Mouse (Mus musculus): ENCODE data around the gene Thtpa. TPM values are rescaled to one million over a fixed set of nuclear protein-coding genes. Genes with fewer than 3 reads are reported as not detected.

Thtpa gene
- polyA plus RNA-seq, 1 experiment from 2014 or later = 18.2 TPM

GRCm38 (mm10) chr14:55059931-55060330 is 34.7 kb upstream of the Thtpa start:
- no peak overlapping the region for H3K4me3 ChIP-seq (ENCODE audit: low read depth, low read length)
- H3K9ac ChIP-seq (ENCODE audit: low read depth, low read length) = no peak overlapping the region
- WGBS = 68% methylated on average over 5 of the region's 5 CpGs
- H3K4me1 ChIP-seq (replicated peaks; ENCODE audit: control insufficient read depth, insufficient read depth, low read length) = peaks cover 4% of the 10 kb centered on the region; the same call in 1 of the 2 replicates
- H3K27me3 ChIP-seq (ENCODE audit: control insufficient read depth, insufficient read depth, low read length) = no peaks in the 10 kb centered on the region
- H3K27ac ChIP-seq (ENCODE audit: low read depth, low read length) = no peak overlapping the region
- no peak overlapping the region for H3K4me2 ChIP-seq (replicated peaks; ENCODE audit: low read depth, low read length)
- DNase-seq (ENCODE audit: low spot score) = no peak
- H3K36me3 ChIP-seq (ENCODE audit: control insufficient read depth, insufficient read depth, low read length) = peaks cover 5% of the 10 kb centered on the region; the same call in 1 of the 2 replicates
- no peaks in the 10 kb centered on the region for H3K9me3 ChIP-seq (ENCODE audit: control insufficient read depth, low read length)
- no peak for ATAC-seq (ENCODE audit: low FRiP score)

GRCm38 (mm10) chr14:55061845-55062244 is 32.7 kb upstream of the Thtpa start:
- 50% methylated on average over 7 of the region's 7 CpGs for whole genome bisulfite sequencing
- H3K27me3 ChIP-seq (ENCODE audit: control insufficient read depth, insufficient read depth, low read length) = no peaks in the 10 kb centered on the region
- no peak for DNase-seq (ENCODE audit: low spot score)
- peaks cover 8% of the 10 kb centered on the region; the same call in 1 of the 2 replicates for H3K36me3 ChIP-seq (ENCODE audit: control insufficient read depth, insufficient read depth, low read length)
- H3K4me3 ChIP-seq (ENCODE audit: low read depth, low read length) = no peak overlapping the region
- no peaks in the 10 kb centered on the region for H3K9me3 ChIP-seq (ENCODE audit: control insufficient read depth, low read length)
- H3K4me1 ChIP-seq (replicated peaks; ENCODE audit: control insufficient read depth, insufficient read depth, low read length) = peaks cover 4% of the 10 kb centered on the region; the same call in 1 of the 2 replicates
- no peak overlapping the region for H3K4me2 ChIP-seq (replicated peaks; ENCODE audit: low read depth, low read length)
- ATAC-seq (ENCODE audit: low FRiP score) = no peak
- no peak overlapping the region for H3K27ac ChIP-seq (ENCODE audit: low read depth, low read length)
- no peak overlapping the region for H3K9ac ChIP-seq (ENCODE audit: low read depth, low read length)

- Histone ChIP-seq H3K4me3 (ENCODE audit: low read depth, low read length) (no peak overlapping the region), H3K9me3 (ENCODE audit: control insufficient read depth, low read length) (no peaks in the 10 kb centered on the region), H3K27me3 (ENCODE audit: control insufficient read depth, insufficient read depth, low read length) (no peaks in the 10 kb centered on the region), H3K4me1 (replicated peaks; ENCODE audit: control insufficient read depth, insufficient read depth, low read length) (peaks cover 4% of the 10 kb centered on the region; the same call in 1 of the 2 replicates), H3K9ac (ENCODE audit: low read depth, low read length) (no peak overlapping the region), H3K27ac (ENCODE audit: low read depth, low read length) (no peak overlapping the region), H3K4me2 (replicated peaks; ENCODE audit: low read depth, low read length) (no peak overlapping the region), H3K36me3 (ENCODE audit: control insufficient read depth, insufficient read depth, low read length) (peaks cover 8% of the 10 kb centered on the region; the same call in 1 of the 2 replicates)
- DNase-seq (ENCODE audit: low spot score) (peak; percentile 46), ATAC-seq (ENCODE audit: low FRiP score) (peak; percentile 56; the same call in 1 of the 2 replicates)
- 31% methylated on average over 17 of the region's 17 CpGs for WGBS
These were observed 32.0 kb upstream of the Thtpa start for GRCm38 (mm10) chr14:55062626-55063025.

GRCm38 (mm10) chr14:55063117-55063516 is 31.5 kb upstream of the Thtpa start:
- no peak overlapping the region for H3K4me2 ChIP-seq (replicated peaks; ENCODE audit: low read depth, low read length)
- peaks cover 8% of the 10 kb centered on the region; the same call in 1 of the 2 replicates for H3K36me3 ChIP-seq (ENCODE audit: control insufficient read depth, insufficient read depth, low read length)
- WGBS = 85% methylated on average over 5 of the region's 5 CpGs
- H3K9ac ChIP-seq (ENCODE audit: low read depth, low read length) = no peak overlapping the region
- ATAC-seq (ENCODE audit: low FRiP score) (no peak), DNase-seq (ENCODE audit: low spot score) (no peak)
- no peak overlapping the region for H3K4me3 ChIP-seq (ENCODE audit: low read depth, low read length)
- peaks cover 4% of the 10 kb centered on the region; the same call in 1 of the 2 replicates for H3K4me1 ChIP-seq (replicated peaks; ENCODE audit: control insufficient read depth, insufficient read depth, low read length)
- no peaks in the 10 kb centered on the region for H3K27me3 ChIP-seq (ENCODE audit: control insufficient read depth, insufficient read depth, low read length)
- H3K27ac ChIP-seq (ENCODE audit: low read depth, low read length) = no peak overlapping the region
- H3K9me3 ChIP-seq (ENCODE audit: control insufficient read depth, low read length) = no peaks in the 10 kb centered on the region

GRCm38 (mm10) chr14:55063581-55064381 is 30.8 kb upstream of the Thtpa start:
- Histone ChIP-seq H3K27ac (ENCODE audit: low read depth, low read length) (no peak overlapping the region), H3K36me3 (ENCODE audit: control insufficient read depth, insufficient read depth, low read length) (peaks cover 8% of the 10 kb centered on the region; the same call in 1 of the 2 replicates), H3K27me3 (ENCODE audit: control insufficient read depth, insufficient read depth, low read length) (no peaks in the 10 kb centered on the region), H3K4me1 (replicated peaks; ENCODE audit: control insufficient read depth, insufficient read depth, low read length) (peaks cover 4% of the 10 kb centered on the region; the same call in 1 of the 2 replicates), H3K4me2 (replicated peaks; ENCODE audit: low read depth, low read length) (no peak overlapping the region), H3K4me3 (ENCODE audit: low read depth, low read length) (no peak overlapping the region), H3K9me3 (ENCODE audit: control insufficient read depth, low read length) (no peaks in the 10 kb centered on the region), H3K9ac (ENCODE audit: low read depth, low read length) (no peak overlapping the region)
- DNase-seq (ENCODE audit: low spot score) = no peak
- no peak for ATAC-seq (ENCODE audit: low FRiP score)
- WGBS = 88% methylated on average over 22 of the region's 22 CpGs

- H3K4me1 ChIP-seq (replicated peaks; ENCODE audit: control insufficient read depth, insufficient read depth, low read length) = peaks cover 4% of the 10 kb centered on the region; the same call in 1 of the 2 replicates
- WGBS = 73% methylated on average over 35 of the region's 35 CpGs
- no peaks in the 10 kb centered on the region for H3K9me3 ChIP-seq (ENCODE audit: control insufficient read depth, low read length)
- H3K27ac ChIP-seq (ENCODE audit: low read depth, low read length) = no peak overlapping the region
- H3K4me3 ChIP-seq (ENCODE audit: low read depth, low read length) = no peak overlapping the region
- ATAC-seq (ENCODE audit: low FRiP score) (no peak), DNase-seq (ENCODE audit: low spot score) (no peak)
- no peak overlapping the region for H3K9ac ChIP-seq (ENCODE audit: low read depth, low read length)
- H3K27me3 ChIP-seq (ENCODE audit: control insufficient read depth, insufficient read depth, low read length) = no peaks in the 10 kb centered on the region
- H3K4me2 ChIP-seq (replicated peaks; ENCODE audit: low read depth, low read length) = no peak overlapping the region
- peaks cover 8% of the 10 kb centered on the region; the same call in 1 of the 2 replicates for H3K36me3 ChIP-seq (ENCODE audit: control insufficient read depth, insufficient read depth, low read length)
These were observed 29.9 kb upstream of the Thtpa start for GRCm38 (mm10) chr14:55064481-55065370.

GRCm38 (mm10) chr14:55065391-55065790 is 29.2 kb upstream of the Thtpa start:
- DNase-seq (ENCODE audit: low spot score) = no peak
- Histone ChIP-seq H3K4me1 (replicated peaks; ENCODE audit: control insufficient read depth, insufficient read depth, low read length) (peaks cover 4% of the 10 kb centered on the region; the same call in 1 of the 2 replicates), H3K4me2 (replicated peaks; ENCODE audit: low read depth, low read length) (no peak overlapping the region), H3K36me3 (ENCODE audit: control insufficient read depth, insufficient read depth, low read length) (peaks cover 8% of the 10 kb centered on the region; the same call in 1 of the 2 replicates), H3K9ac (ENCODE audit: low read depth, low read length) (no peak overlapping the region), H3K4me3 (ENCODE audit: low read depth, low read length) (no peak overlapping the region), H3K27me3 (ENCODE audit: control insufficient read depth, insufficient read depth, low read length) (no peaks in the 10 kb centered on the region), H3K9me3 (ENCODE audit: control insufficient read depth, low read length) (no peaks in the 10 kb centered on the region), H3K27ac (ENCODE audit: low read depth, low read length) (no peak overlapping the region)
- no peak for ATAC-seq (ENCODE audit: low FRiP score)
- WGBS = 88% methylated on average over 13 of the region's 13 CpGs

GRCm38 (mm10) chr14:55066042-55066441 is 28.5 kb upstream of the Thtpa start:
- Histone ChIP-seq H3K4me2 (replicated peaks; ENCODE audit: low read depth, low read length) (no peak overlapping the region), H3K27ac (ENCODE audit: low read depth, low read length) (no peak overlapping the region), H3K4me1 (replicated peaks; ENCODE audit: control insufficient read depth, insufficient read depth, low read length) (peaks cover 4% of the 10 kb centered on the region; the same call in 1 of the 2 replicates), H3K9me3 (ENCODE audit: control insufficient read depth, low read length) (no peaks in the 10 kb centered on the region), H3K36me3 (ENCODE audit: control insufficient read depth, insufficient read depth, low read length) (peaks cover 8% of the 10 kb centered on the region; the same call in 1 of the 2 replicates), H3K4me3 (ENCODE audit: low read depth, low read length) (no peak overlapping the region), H3K9ac (ENCODE audit: low read depth, low read length) (no peak overlapping the region), H3K27me3 (ENCODE audit: control insufficient read depth, insufficient read depth, low read length) (no peaks in the 10 kb centered on the region)
- WGBS = 93% methylated on average over 8 of the region's 8 CpGs
- DNase-seq (ENCODE audit: low spot score) (no peak), ATAC-seq (ENCODE audit: low FRiP score) (no peak)

Data from hindbrain, embryonic 11.5 days (tissue).